In the genomic region with DNA sequence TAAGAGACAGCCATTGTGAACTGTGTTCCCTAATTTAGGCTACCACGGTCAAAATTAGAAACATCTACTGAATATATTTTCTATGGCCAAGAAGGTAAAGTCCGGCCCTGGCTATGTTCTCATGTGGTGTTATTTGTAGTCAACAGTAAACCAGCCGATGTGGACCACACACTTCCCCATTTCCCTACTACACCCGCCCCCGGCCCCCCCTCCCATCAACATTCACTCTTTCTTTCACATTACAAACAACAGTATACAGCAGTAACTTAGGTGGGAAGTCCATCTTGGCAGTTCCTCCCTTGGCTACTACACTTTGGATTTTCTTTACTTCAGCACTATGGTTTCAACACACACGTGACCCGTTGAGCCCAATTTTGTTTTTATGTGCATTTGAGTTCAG, we compare ENCODE assay signal across 15 mouse cellular contexts.
"Had no signal": no experiment of that assay in that cellular context is flagged by ENCODE, and none has a peak within 500 bp of the region (broad histone marks: within the 10 kb centered on the region; RNA-seq: fewer than 3 reads in every experiment).

No protein-coding gene starts in this region.

- H3K36me3 ChIP-seq: liver, embryonic 15.5 days; midbrain, embryonic 12.5 days; midbrain, embryonic 15.5 days; neural tube, embryonic 12.5 days; stomach, embryonic 15.5 days had no signal

- H3K9me3 ChIP-seq: liver, embryonic 15.5 days; megakaryocyte, embryonic 14.5 days; midbrain, embryonic 12.5 days; midbrain, embryonic 15.5 days; neural tube, embryonic 12.5 days; stomach, embryonic 15.5 days had no signal

- H3K27me3 ChIP-seq: liver, embryonic 15.5 days; megakaryocyte, embryonic 14.5 days; midbrain, embryonic 15.5 days; neural tube, embryonic 12.5 days; stomach, embryonic 15.5 days had no signal

- H3K4me1 ChIP-seq: liver, embryonic 15.5 days; megakaryocyte, embryonic 14.5 days; midbrain, embryonic 15.5 days; neural tube, embryonic 12.5 days; stomach, embryonic 15.5 days had no signal

- ATAC-seq: liver, postnatal 0 days; midbrain, embryonic 15.5 days had no signal

- DNase-seq: liver, postnatal 0 days; lung, embryonic 14.5 days; lung, postnatal 10 days; lung, postnatal 4 days; right cerebral cortex, postnatal 14 days; thymus, adult 2 months; thymus, postnatal 25 days; thymus, postnatal 4 days had no signal

- H3K4me3 ChIP-seq: liver, embryonic 15.5 days; megakaryocyte, embryonic 14.5 days; midbrain, embryonic 12.5 days; midbrain, embryonic 15.5 days; neural tube, embryonic 12.5 days; stomach, embryonic 15.5 days had no signal

- H3K4me2 ChIP-seq: liver, embryonic 15.5 days; lung, embryonic 14.5 days; midbrain, embryonic 12.5 days; midbrain, embryonic 15.5 days; neural tube, embryonic 12.5 days; stomach, embryonic 15.5 days had no signal

- H3K27ac ChIP-seq: liver, embryonic 15.5 days; midbrain, embryonic 12.5 days; midbrain, embryonic 15.5 days; neural tube, embryonic 12.5 days; stomach, embryonic 15.5 days; stomach, postnatal 0 days had no signal

- H3K9ac ChIP-seq: liver, embryonic 15.5 days; liver, postnatal 0 days; lung, embryonic 14.5 days; midbrain, embryonic 12.5 days; midbrain, embryonic 15.5 days; neural tube, embryonic 12.5 days; stomach, embryonic 15.5 days had no signal
